Mouse (Mus musculus) lung, embryonic 14.5 days (tissue): ENCODE results near the gene Nudt16l1. TPM values are rescaled to one million over a fixed set of nuclear protein-coding genes. Genes with fewer than 3 reads are reported as not detected.

Experiments used
- ATAC-seq: fragments of 200-750 bp; cut with Nextera tagmentation; 2 replicates; pipeline ENCODE4 v1.8.0; 2017; ENCODE audit warnings: mild to moderate bottlenecking, moderate TSS enrichment, moderate library complexity; ENCODE audit not compliant: insufficient read depth
- DNase-seq: peaks from one replicate; pipeline ENCODE4 v3.0.0-alpha.2; 2015
- H3K27ac ChIP-seq: fragments of 300-500 bp; sonication (generic); 2 replicates; pipeline ENCODE4 v1.5.1; 2014; ENCODE audit warnings: low read depth, mild to moderate bottlenecking, moderate library complexity
- H3K27me3 ChIP-seq: fragments of 300-500 bp; sonication (generic); 2 replicates; pipeline ENCODE4 v1.6.1; 2014; ENCODE audit warnings: low read length, control low read depth; ENCODE audit not compliant: insufficient read depth
- H3K36me3 ChIP-seq: fragments of 300-500 bp; sonication (generic); 2 replicates; pipeline ENCODE4 v1.6.1; 2014; ENCODE audit warnings: control low read depth; ENCODE audit not compliant: insufficient read depth
- H3K4me1 ChIP-seq: fragments of 300-500 bp; sonication (generic); 2 replicates; pipeline ENCODE4 v1.6.1; 2014; ENCODE audit warnings: antibody characterized with exemption, control low read depth; ENCODE audit not compliant: insufficient read depth
- H3K4me2 ChIP-seq: fragments of 300-500 bp; sonication (generic); 2 replicates; pipeline ENCODE4 v1.6.1; 2014; ENCODE audit warnings: mild to moderate bottlenecking
- H3K4me3 ChIP-seq: fragments of 300-500 bp; sonication (generic); 2 replicates; pipeline ENCODE4 v1.5.1; 2014; ENCODE audit warnings: low read depth, low read length
- H3K9ac ChIP-seq: fragments of 300-500 bp; sonication (generic); 2 replicates; pipeline ENCODE4 v1.6.1; 2014
- H3K9me3 ChIP-seq: fragments of 300-500 bp; sonication (generic); 2 replicates; pipeline ENCODE4 v1.6.1; 2016; ENCODE audit warnings: low read depth, low read length, control low read depth
- CTCF ChIP-seq: IDR thresholded peaks from 2 replicates; pipeline ENCODE4 v1.5.1; 2016; ENCODE audit warnings: antibody characterized with exemption, low read depth
- WGBS: fragments of 180-500 bp; shearing (Covaris S2); extraction: QIAGEN DNeasy Blood & Tissue Kit; methylation state at CpG from one replicate; pipeline ENCODE4 v1.1.7; 2014; 5-methylcytosine and 5-hydroxymethylcytosine counted together
- polyA plus RNA-seq: library from polyadenylated mRNA; unstranded; fragments of >200 nt; fragmentation: Nextera tagmentation; extraction: Ambion mirVana; gene quantifications from 2 replicates; pipeline ENCODE4 v1.2.1, GENCODE M21; 2014

Gene Nudt16l1
- polyA plus RNA-seq, 1 experiment from 2014 or later, result 154 TPM

DNA sequence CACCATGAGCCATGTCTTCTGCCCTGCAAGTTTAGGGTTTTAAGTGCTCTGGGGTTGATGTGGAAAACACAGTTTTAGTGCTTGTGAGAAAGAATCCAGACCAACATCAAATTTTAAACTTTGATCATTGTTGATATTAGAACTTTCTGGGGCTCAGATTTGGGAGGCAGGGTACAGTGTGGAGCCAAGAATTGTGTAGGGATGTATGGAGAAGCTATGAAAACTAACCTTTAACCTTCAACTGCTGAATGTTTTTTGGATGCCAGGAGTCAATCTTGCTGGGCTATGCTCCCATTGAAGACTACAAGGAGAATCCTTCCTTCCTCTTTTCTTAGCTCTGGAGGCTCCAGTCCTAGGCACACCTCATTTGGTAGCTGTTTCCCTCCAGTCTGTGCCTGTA is 32.0 kb upstream of the Nudt16l1 start:
- ATAC-seq, result peak; percentile 64
- TF ChIP-seq CTCF, result no peak
- DNase-seq, result peak; percentile 72
- Histone ChIP-seq H3K27ac (peak overlapping the region; percentile 54), H3K4me2 (no peak overlapping the region), H3K27me3 (no peaks in the 10 kb centered on the region), H3K36me3 (peaks cover 36% of the 10 kb centered on the region), H3K4me3 (no peak overlapping the region), H3K4me1 (0 out of 2 replicates have a peak, but pooled peaks cover 7% of the 10 kb centered on the region), H3K9ac (no peak overlapping the region), H3K9me3 (no peaks in the 10 kb centered on the region)

DNA sequence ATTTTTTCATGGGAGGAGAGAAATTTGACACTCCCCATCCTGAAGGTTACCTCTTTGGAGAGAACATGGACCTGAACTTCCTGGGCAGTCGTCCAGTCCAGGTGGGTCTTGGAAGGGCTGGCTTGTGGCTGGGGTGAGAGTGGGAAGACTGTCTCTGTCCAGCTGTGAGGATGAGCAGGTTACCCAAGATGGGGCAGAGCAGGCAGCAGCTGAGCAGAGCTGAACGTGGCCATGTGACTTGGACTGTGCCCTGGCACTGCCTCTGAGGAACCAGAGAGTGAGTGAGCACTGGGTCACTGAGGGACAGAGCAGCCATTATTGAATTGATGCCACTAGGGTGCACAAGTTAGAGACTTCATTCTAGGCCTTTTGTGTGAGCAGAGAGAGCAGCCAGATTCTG is 31.2 kb upstream of the Nudt16l1 start:
- Histone ChIP-seq H3K27me3 (no peaks in the 10 kb centered on the region), H3K4me2 (no peak overlapping the region), H3K27ac (no peak overlapping the region), H3K4me1 (0 out of 2 replicates have a peak, but pooled peaks cover 7% of the 10 kb centered on the region), H3K36me3 (peaks cover 41% of the 10 kb centered on the region), H3K9ac (no peak overlapping the region), H3K4me3 (no peak overlapping the region), H3K9me3 (no peaks in the 10 kb centered on the region)
- WGBS, result 61% methylated on average over 2 of the region's 2 CpGs
- DNase-seq, result no peak
- no peak for ATAC-seq
- TF ChIP-seq CTCF, result no peak

DNA sequence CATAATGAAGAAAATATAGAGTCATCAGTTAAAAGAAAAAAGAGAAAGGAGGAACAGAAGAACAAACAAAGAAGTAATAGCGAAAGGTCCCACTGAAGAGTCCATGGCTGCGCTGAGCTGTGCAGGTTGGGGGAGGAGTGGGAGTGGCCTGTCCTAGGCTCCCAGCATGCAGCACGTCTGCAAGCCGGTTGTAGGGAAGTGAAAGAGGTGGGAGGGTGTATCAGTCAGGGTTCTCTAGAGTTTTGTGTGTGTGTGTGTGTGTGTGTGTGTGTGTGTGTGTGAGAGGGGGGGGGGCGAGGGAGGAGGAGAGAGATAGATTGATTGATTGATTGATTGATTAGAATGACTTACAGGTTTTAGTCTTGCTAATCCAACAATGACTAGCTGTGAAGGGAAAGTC is 30.6 kb upstream of the Nudt16l1 start:
- Histone ChIP-seq H3K27me3 (no peaks in the 10 kb centered on the region), H3K9ac (no peak overlapping the region), H3K4me3 (no peak overlapping the region), H3K36me3 (peaks cover 47% of the 10 kb centered on the region), H3K9me3 (no peaks in the 10 kb centered on the region), H3K27ac (no peak overlapping the region), H3K4me1 (peaks cover 7% of the 10 kb centered on the region; the same call in 1 of the 2 replicates), H3K4me2 (no peak overlapping the region)
- DNase-seq, result no peak
- no peak for TF ChIP-seq CTCF
- 58% methylated on average over 5 of the region's 5 CpGs for WGBS
- no peak for ATAC-seq

DNA sequence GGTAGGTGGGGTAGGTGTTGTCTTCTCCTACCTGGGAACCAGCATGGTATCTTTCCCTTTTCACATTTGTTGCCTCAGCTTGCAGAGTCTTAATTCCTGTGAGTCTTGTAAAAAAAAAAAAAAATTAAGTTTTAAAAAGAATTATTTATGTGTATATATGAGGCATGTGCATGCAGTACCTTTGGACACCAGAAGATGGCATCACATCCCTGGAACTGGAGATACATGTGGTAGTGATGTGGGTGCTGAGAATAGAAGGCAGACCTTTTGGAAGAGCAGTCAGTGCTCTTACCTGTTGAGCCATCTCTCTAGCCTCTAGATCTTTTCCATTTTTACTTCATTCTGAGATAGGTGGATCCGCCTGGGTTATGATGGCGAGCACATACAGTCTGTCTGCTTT is 28.8 kb upstream of the Nudt16l1 start:
- H3K36me3 ChIP-seq, result peaks cover 60% of the 10 kb centered on the region
- peaks cover 7% of the 10 kb centered on the region; the same call in 1 of the 2 replicates for H3K4me1 ChIP-seq
- H3K9ac ChIP-seq, result no peak overlapping the region
- ATAC-seq (no peak), DNase-seq (no peak)
- no peaks in the 10 kb centered on the region for H3K9me3 ChIP-seq
- no peaks in the 10 kb centered on the region for H3K27me3 ChIP-seq
- H3K4me3 ChIP-seq, result no peak overlapping the region
- H3K27ac ChIP-seq, result no peak overlapping the region
- H3K4me2 ChIP-seq, result no peak overlapping the region
- peak; percentile 54 for TF ChIP-seq CTCF
- 97% methylated on average over 2 of the region's 2 CpGs for WGBS

DNA sequence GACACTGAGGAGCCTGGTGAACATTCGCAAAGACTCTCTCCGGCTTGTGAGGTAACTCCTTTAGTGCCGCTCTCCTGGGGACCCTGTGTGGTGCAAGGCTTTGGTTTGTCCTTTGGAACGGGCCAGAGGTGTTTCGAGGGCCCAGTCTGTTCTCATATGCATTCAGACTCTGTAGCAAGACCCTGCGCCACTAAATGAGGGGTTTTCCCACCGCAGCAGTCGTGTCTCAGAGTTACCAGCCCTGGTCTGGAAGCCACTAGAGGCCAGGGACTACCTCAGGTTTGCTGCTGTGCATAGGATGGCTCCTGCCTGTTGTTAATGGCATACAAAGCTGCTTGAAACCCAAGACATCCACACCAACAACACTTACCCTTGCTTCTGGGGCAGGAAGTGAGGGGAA is 27.8 kb upstream of the Nudt16l1 start:
- Histone ChIP-seq H3K4me2 (no peak overlapping the region), H3K36me3 (peaks cover 67% of the 10 kb centered on the region), H3K9me3 (no peaks in the 10 kb centered on the region), H3K4me3 (no peak overlapping the region), H3K4me1 (peaks cover 2% of the 10 kb centered on the region; the same call in 1 of the 2 replicates), H3K27ac (no peak overlapping the region), H3K9ac (no peak overlapping the region), H3K27me3 (no peaks in the 10 kb centered on the region)
- DNase-seq (no peak), ATAC-seq (no peak)
- WGBS, result 95% methylated on average over 8 of the region's 8 CpGs
- TF ChIP-seq CTCF, result no peak

DNA sequence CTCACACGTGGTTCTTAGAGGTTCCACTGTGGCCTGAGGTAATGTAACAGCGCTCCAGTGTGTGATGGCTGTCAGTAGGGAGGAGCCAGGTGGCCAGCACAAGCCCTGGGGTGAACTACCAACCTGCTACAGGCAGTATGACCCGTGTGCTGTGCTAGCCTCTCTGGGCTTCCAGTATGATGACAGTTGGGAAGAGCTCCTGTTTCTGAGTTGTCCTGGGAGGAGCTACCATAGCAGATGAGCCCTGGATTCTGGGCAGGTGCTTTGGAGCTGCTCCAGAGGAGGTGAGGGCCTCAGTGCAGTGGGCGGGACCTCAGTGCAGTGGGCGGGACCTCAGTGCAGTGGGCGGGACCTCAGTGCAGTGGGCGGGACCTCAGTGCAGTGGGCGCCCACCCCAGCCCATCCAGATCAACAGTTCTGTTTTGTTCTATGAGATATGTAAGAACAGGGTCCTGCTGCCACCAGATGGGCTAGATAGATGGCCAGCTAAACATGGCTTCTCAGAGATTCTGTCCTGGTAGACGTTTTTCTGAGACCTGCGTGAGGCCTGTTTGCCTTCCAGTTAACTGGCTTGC is 26.4 kb upstream of the Nudt16l1 start:
- Histone ChIP-seq H3K27ac (peak overlapping the region; percentile 83; the same call in 1 of the 2 replicates), H3K36me3 (peaks cover 81% of the 10 kb centered on the region), H3K4me1 (no peaks in the 10 kb centered on the region; the same call in 1 of the 2 replicates), H3K27me3 (no peaks in the 10 kb centered on the region), H3K4me2 (no peak overlapping the region), H3K9ac (no peak overlapping the region), H3K9me3 (no peaks in the 10 kb centered on the region), H3K4me3 (no peak overlapping the region)
- DNase-seq (no peak), ATAC-seq (no peak)
- no peak for TF ChIP-seq CTCF
- 73% methylated on average over 10 of the region's 10 CpGs for WGBS

DNA sequence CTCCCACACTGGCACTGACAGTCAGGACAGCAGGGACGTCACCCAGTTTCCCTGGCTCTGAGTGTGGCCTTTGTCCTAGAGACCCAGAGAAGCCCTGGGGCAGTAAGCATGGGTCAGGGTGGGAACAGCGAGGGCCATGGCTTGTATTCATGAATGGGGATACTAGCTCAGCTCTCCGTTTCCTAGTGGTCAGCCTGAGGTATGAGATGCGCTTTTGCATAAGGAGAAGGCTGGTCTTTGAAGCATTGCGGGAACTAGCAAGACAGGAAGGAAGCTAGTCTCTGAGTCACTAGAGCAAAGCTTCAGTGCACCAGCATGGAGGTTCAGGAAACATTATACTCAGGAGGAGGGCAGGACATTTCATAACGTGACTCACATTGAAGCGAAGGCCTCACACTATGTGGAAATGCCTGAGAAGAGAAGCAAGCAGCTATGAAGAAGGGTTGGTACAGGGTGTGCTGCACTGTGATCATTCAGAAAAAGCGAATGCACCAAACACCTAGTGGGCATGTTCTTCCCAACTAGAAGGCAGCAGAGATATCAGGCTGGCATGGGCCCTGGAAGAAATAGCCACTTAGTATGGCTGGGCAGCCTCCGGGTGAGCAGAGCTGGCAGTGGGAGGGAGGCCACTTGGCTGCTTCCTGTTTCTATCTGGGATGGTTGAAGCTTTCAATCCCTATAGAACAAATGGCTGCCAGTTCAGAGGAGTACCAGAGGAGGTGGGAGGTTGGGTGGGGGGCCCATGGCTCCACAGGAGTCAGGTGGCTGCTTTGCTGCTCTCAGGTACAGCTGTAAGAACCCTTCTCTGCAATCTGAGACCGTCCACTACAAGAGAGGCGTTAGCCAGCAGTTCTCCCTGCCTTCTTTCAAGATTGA is 25.4 kb upstream of the Nudt16l1 start:
- peak; percentile 16 for DNase-seq
- Histone ChIP-seq H3K4me2 (peak overlapping the region; percentile 38), H3K9ac (0 out of 2 replicates have a peak overlapping the region, but pooled peaks have one; percentile 29), H3K4me1 (no peaks in the 10 kb centered on the region; the same call in 1 of the 2 replicates), H3K9me3 (no peaks in the 10 kb centered on the region), H3K36me3 (peaks cover 76% of the 10 kb centered on the region), H3K4me3 (no peak overlapping the region), H3K27me3 (no peaks in the 10 kb centered on the region), H3K27ac (peak overlapping the region; percentile 83)
- peak; percentile 27 for ATAC-seq
- TF ChIP-seq CTCF, result no peak
- 67% methylated on average over 11 of the region's 11 CpGs for WGBS
